Mouse (Mus musculus) forebrain, embryonic 12.5 days (tissue): ENCODE measurements at regions not wholly inside any gene's neighbourhood (a gene's known extent, or its start where the extent isn't known, plus 50 kb on each side); places are given as distances from the start of the nearest gene placed in this dataset.
A peak's percentile ranks its signal among the peaks of the same experiment; 100 is the strongest.

Experiments
- ATAC-seq: fragments of 200-750 bp; cut with Nextera tagmentation; 2 replicates; pipeline ENCODE4 v1.8.0; 2017; ENCODE audit warnings: moderate TSS enrichment; ENCODE audit not compliant: low FRiP score
- H3K27ac ChIP-seq: fragments of 300-500 bp; sonication (generic); 2 replicates; pipeline ENCODE4 v1.5.1; 2016; ENCODE audit warnings: mild to moderate bottlenecking
- H3K27me3 ChIP-seq: fragments of 300-500 bp; sonication (generic); 2 replicates; pipeline ENCODE4 v1.6.1; 2016; ENCODE audit warnings: mild to moderate bottlenecking
- H3K36me3 ChIP-seq: fragments of 300-500 bp; sonication (generic); replicated peaks from 2 replicates; pipeline ENCODE4 v1.6.1; 2016; ENCODE audit warnings: mild to moderate bottlenecking
- H3K4me1 ChIP-seq: fragments of 300-500 bp; sonication (generic); 2 replicates; pipeline ENCODE4 v1.6.1; 2016
- H3K4me2 ChIP-seq: fragments of 300-500 bp; sonication (generic); 2 replicates; pipeline ENCODE4 v1.6.1; 2016; ENCODE audit warnings: mild to moderate bottlenecking, moderate library complexity
- H3K4me3 ChIP-seq: fragments of 300-500 bp; sonication (generic); replicated peaks from 2 replicates; pipeline ENCODE4 v1.5.1; 2016; ENCODE audit warnings: mild to moderate bottlenecking
- H3K9ac ChIP-seq: fragments of 300-500 bp; sonication (generic); 2 replicates; pipeline ENCODE4 v1.6.1; 2016; ENCODE audit warnings: mild to moderate bottlenecking
- H3K9me3 ChIP-seq: fragments of 300-500 bp; sonication (generic); 2 replicates; pipeline ENCODE4 v1.6.1; 2016
- WGBS: fragments of 180-500 bp; shearing (Covaris S2); methylation state at CpG from one replicate; pipeline ENCODE4 v1.1.7; 2016; 5-methylcytosine and 5-hydroxymethylcytosine counted together

GRCm38 (mm10) chr6:16064691-16065090, 344.2 kb downstream of the Mdfic start:
- ATAC-seq = no peak
- H3K4me3 ChIP-seq = no peak overlapping the region
- no peak overlapping the region for H3K27ac ChIP-seq
- no peaks in the 10 kb centered on the region for H3K27me3 ChIP-seq
- no peaks in the 10 kb centered on the region for H3K4me1 ChIP-seq
- H3K9me3 ChIP-seq = no peaks in the 10 kb centered on the region
- H3K36me3 ChIP-seq = no peaks in the 10 kb centered on the region
- H3K4me2 ChIP-seq = no peak overlapping the region
- H3K9ac ChIP-seq = no peak overlapping the region
- WGBS = 86% methylated on average over 8 of the region's 8 CpGs

- Histone ChIP-seq H3K36me3 (no peaks in the 10 kb centered on the region), H3K27ac (no peak overlapping the region), H3K4me2 (no peak overlapping the region), H3K27me3 (no peaks in the 10 kb centered on the region), H3K4me1 (no peaks in the 10 kb centered on the region), H3K4me3 (no peak overlapping the region), H3K9me3 (no peaks in the 10 kb centered on the region), H3K9ac (no peak overlapping the region)
- WGBS = 89% methylated on average over 5 of the region's 5 CpGs
- ATAC-seq = no peak
Measured at GRCm38 (mm10) chr6:16065121-16065520, 344.7 kb downstream of the Mdfic start.

GRCm38 (mm10) chr6:16076266-16076665, 355.8 kb downstream of the Mdfic start:
- Histone ChIP-seq H3K4me3 (no peak overlapping the region), H3K9ac (no peak overlapping the region), H3K9me3 (no peaks in the 10 kb centered on the region), H3K4me1 (no peaks in the 10 kb centered on the region; the same call in 1 of the 2 replicates), H3K36me3 (no peaks in the 10 kb centered on the region), H3K4me2 (no peak overlapping the region), H3K27ac (no peak overlapping the region), H3K27me3 (0 out of 2 replicates have a peak, but pooled peaks cover 9% of the 10 kb centered on the region)
- WGBS = 92% methylated on average over 2 of the region's 2 CpGs
- no peak for ATAC-seq

- Histone ChIP-seq H3K9me3 (no peaks in the 10 kb centered on the region), H3K36me3 (no peaks in the 10 kb centered on the region), H3K9ac (no peak overlapping the region), H3K27me3 (0 out of 2 replicates have a peak, but pooled peaks cover 9% of the 10 kb centered on the region), H3K27ac (no peak overlapping the region), H3K4me2 (no peak overlapping the region), H3K4me1 (no peaks in the 10 kb centered on the region; the same call in 1 of the 2 replicates), H3K4me3 (no peak overlapping the region)
- ATAC-seq = peak; percentile 88; the same call in 1 of the 2 replicates
- WGBS = 20% methylated on average over 4 of the region's 4 CpGs
Measured at GRCm38 (mm10) chr6:16077195-16077810, 356.8 kb downstream of the Mdfic start.

- ATAC-seq = peak; percentile 28; the same call in 1 of the 2 replicates
- 0 out of 2 replicates have a peak, but pooled peaks cover 9% of the 10 kb centered on the region for H3K27me3 ChIP-seq
- H3K27ac ChIP-seq = no peak overlapping the region
- H3K9ac ChIP-seq = no peak overlapping the region
- no peak overlapping the region for H3K4me3 ChIP-seq
- no peaks in the 10 kb centered on the region for H3K36me3 ChIP-seq
- no peaks in the 10 kb centered on the region for H3K9me3 ChIP-seq
- no peak overlapping the region for H3K4me2 ChIP-seq
- H3K4me1 ChIP-seq = no peaks in the 10 kb centered on the region; the same call in 1 of the 2 replicates
Measured at GRCm38 (mm10) chr6:16077917-16078316, 357.5 kb downstream of the Mdfic start.

GRCm38 (mm10) chr6:16086952-16087537, 366.6 kb downstream of the Mdfic start:
- 97% methylated on average over 7 of the region's 7 CpGs for WGBS
- H3K27ac ChIP-seq = no peak overlapping the region

GRCm38 (mm10) chr6:16098761-16099160, 378.3 kb downstream of the Mdfic start:
- Histone ChIP-seq H3K27ac (no peak overlapping the region), H3K4me2 (no peak overlapping the region), H3K9me3 (no peaks in the 10 kb centered on the region), H3K4me3 (no peak overlapping the region), H3K36me3 (no peaks in the 10 kb centered on the region), H3K4me1 (no peaks in the 10 kb centered on the region), H3K9ac (no peak overlapping the region), H3K27me3 (no peaks in the 10 kb centered on the region)
- ATAC-seq = peak; percentile 63; the same call in 1 of the 2 replicates

More at GRCm38 (mm10) chr6:16086952-16087537, 366.6 kb downstream of the Mdfic start:
- H3K4me3 ChIP-seq = no peak overlapping the region
- H3K4me1 ChIP-seq = no peaks in the 10 kb centered on the region
- H3K9ac ChIP-seq = no peak overlapping the region
- no peak overlapping the region for H3K4me2 ChIP-seq
- H3K36me3 ChIP-seq = no peaks in the 10 kb centered on the region
- ATAC-seq = no peak
- H3K27me3 ChIP-seq = no peaks in the 10 kb centered on the region
- H3K9me3 ChIP-seq = no peaks in the 10 kb centered on the region

GRCm38 (mm10) chr6:16141009-16141408, 420.5 kb downstream of the Mdfic start:
- H3K4me3 ChIP-seq = no peak overlapping the region
- no peak overlapping the region for H3K4me2 ChIP-seq
- no peak overlapping the region for H3K9ac ChIP-seq
- ATAC-seq = no peak
- H3K9me3 ChIP-seq = no peaks in the 10 kb centered on the region
- no peaks in the 10 kb centered on the region for H3K36me3 ChIP-seq
- WGBS = 68% methylated on average over 3 of the region's 3 CpGs
- H3K4me1 ChIP-seq = no peaks in the 10 kb centered on the region
- no peaks in the 10 kb centered on the region for H3K27me3 ChIP-seq
- H3K27ac ChIP-seq = no peak overlapping the region

- H3K9me3 ChIP-seq = no peaks in the 10 kb centered on the region
- no peak overlapping the region for H3K4me2 ChIP-seq
- H3K4me1 ChIP-seq = 0 out of 2 replicates have a peak, but pooled peaks cover 2% of the 10 kb centered on the region
- WGBS = 68% methylated on average over 6 of the region's 6 CpGs
- H3K36me3 ChIP-seq = no peaks in the 10 kb centered on the region
- no peaks in the 10 kb centered on the region for H3K27me3 ChIP-seq
- no peak for ATAC-seq
- H3K9ac ChIP-seq = no peak overlapping the region
- H3K27ac ChIP-seq = no peak overlapping the region
- no peak overlapping the region for H3K4me3 ChIP-seq
Measured at GRCm38 (mm10) chr6:16144538-16144937, 424.1 kb downstream of the Mdfic start.

- no peak overlapping the region for H3K4me3 ChIP-seq
- H3K36me3 ChIP-seq = no peaks in the 10 kb centered on the region
- H3K9ac ChIP-seq = no peak overlapping the region
- H3K4me1 ChIP-seq = 0 out of 2 replicates have a peak, but pooled peaks cover 2% of the 10 kb centered on the region
- no peaks in the 10 kb centered on the region for H3K27me3 ChIP-seq
- H3K27ac ChIP-seq = no peak overlapping the region
- H3K4me2 ChIP-seq = no peak overlapping the region
- H3K9me3 ChIP-seq = no peaks in the 10 kb centered on the region
- 82% methylated on average over 3 of the region's 3 CpGs for WGBS
- ATAC-seq = no peak
Measured at GRCm38 (mm10) chr6:16150535-16150934, 430.1 kb downstream of the Mdfic start.

- no peak overlapping the region for H3K4me3 ChIP-seq
- H3K4me1 ChIP-seq = 0 out of 2 replicates have a peak, but pooled peaks cover 2% of the 10 kb centered on the region
- no peak overlapping the region for H3K4me2 ChIP-seq
- no peaks in the 10 kb centered on the region for H3K36me3 ChIP-seq
- no peak overlapping the region for H3K27ac ChIP-seq
- no peaks in the 10 kb centered on the region for H3K9me3 ChIP-seq
- no peak overlapping the region for H3K9ac ChIP-seq
- no peaks in the 10 kb centered on the region for H3K27me3 ChIP-seq
- ATAC-seq = no peak
Measured at GRCm38 (mm10) chr6:16151478-16151877, 431.0 kb downstream of the Mdfic start.

- no peaks in the 10 kb centered on the region for H3K9me3 ChIP-seq
- no peak overlapping the region for H3K27ac ChIP-seq
- no peak for ATAC-seq
- no peaks in the 10 kb centered on the region for H3K27me3 ChIP-seq
- 0 out of 2 replicates have a peak, but pooled peaks cover 2% of the 10 kb centered on the region for H3K4me1 ChIP-seq
- no peak overlapping the region for H3K4me2 ChIP-seq
- 73% methylated on average over 6 of the region's 6 CpGs for WGBS
- H3K4me3 ChIP-seq = no peak overlapping the region
- no peak overlapping the region for H3K9ac ChIP-seq
- no peaks in the 10 kb centered on the region for H3K36me3 ChIP-seq
Measured at GRCm38 (mm10) chr6:16152691-16153090, 432.2 kb downstream of the Mdfic start.

- 96% methylated on average over 2 of the region's 2 CpGs for WGBS
- no peak for ATAC-seq
- no peaks in the 10 kb centered on the region for H3K36me3 ChIP-seq
Measured at GRCm38 (mm10) chr6:16165012-16165411, 444.6 kb downstream of the Mdfic start.

More at GRCm38 (mm10) chr6:16165012-16165411, 444.6 kb downstream of the Mdfic start:
- Histone ChIP-seq H3K4me1 (no peaks in the 10 kb centered on the region), H3K9ac (no peak overlapping the region), H3K9me3 (no peaks in the 10 kb centered on the region), H3K4me2 (no peak overlapping the region), H3K27me3 (no peaks in the 10 kb centered on the region), H3K27ac (no peak overlapping the region), H3K4me3 (no peak overlapping the region)
